Mouse (Mus musculus) embryonic fibroblast, embryonic 13.5 days (primary cell): ENCODE data around the gene Auts2.

Source experiments
- CTCF ChIP-seq: IDR thresholded peaks from 2 replicates; pipeline ENCODE4 v1.5.1; 2011; ENCODE audit warnings: mild to moderate bottlenecking, control low read depth, low read length, moderate library complexity, borderline replicate concordance; ENCODE audit not compliant: insufficient read depth
- POLR2A ChIP-seq: IDR thresholded peaks from 2 replicates; pipeline ENCODE4 v1.6.1; 2011; ENCODE audit warnings: low read depth, mild to moderate bottlenecking, control low read depth, low read length, moderate library complexity

DNA sequence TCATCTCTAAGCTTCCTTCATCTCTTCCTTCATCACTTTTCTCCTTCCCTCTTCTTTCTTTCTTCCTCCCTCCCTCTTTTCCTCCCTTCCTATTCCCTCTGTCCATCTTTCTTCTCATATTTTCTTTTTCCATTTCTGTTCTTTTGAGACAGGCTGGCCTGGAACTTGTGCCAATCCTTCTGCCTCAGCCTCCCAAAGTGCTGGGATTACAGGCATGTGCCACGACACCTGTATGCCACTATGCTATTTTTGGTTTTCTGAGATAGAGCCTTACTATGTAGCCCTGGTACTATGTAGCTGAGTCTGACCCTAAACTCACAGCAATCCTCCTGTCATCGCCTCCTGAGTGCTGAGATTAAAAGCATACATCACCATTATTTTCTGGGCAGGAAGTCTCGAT, 1023.6 kb downstream of the Auts2 start:
- TF ChIP-seq CTCF, result no peak
- no peak for TF ChIP-seq POLR2A
